Mouse (Mus musculus) spleen, adult 2 months (tissue): Measurements from ENCODE around the gene Prpf3.
"Not testable (repeated sequence)": the region's sequence is repeated elsewhere in the genome, so short reads cannot be mapped to it uniquely, and the experiment has no call there.

Experiments
- CTCF ChIP-seq: fragments of 200-500 bp; IDR thresholded peaks from 2 replicates; pipeline ENCODE4 v1.5.1; 2011; ENCODE audit warnings: mild to moderate bottlenecking, inconsistent platforms; ENCODE audit not compliant: insufficient read depth, insufficient read length, insufficient replicate concordance; ENCODE audit errors: extremely low read depth
- POLR2A ChIP-seq: fragments of 200-500 bp; IDR thresholded peaks from 2 replicates; pipeline ENCODE4 v1.6.1; 2011; ENCODE audit warnings: low read depth, low read length, inconsistent platforms

- TF ChIP-seq CTCF, POLR2A: not testable (repeated sequence)
Measured at GRCm38 (mm10) chr3:95895501-95895900, 39.8 kb upstream of the Prpf3 start.
